Mouse (Mus musculus) embryo, embryonic 10.5 days (tissue): ENCODE measurements at regions not wholly inside any gene's neighbourhood (a gene's known extent, or its start where the extent isn't known, plus 50 kb on each side); places are given as distances from the start of the nearest gene placed in this dataset.
"Not testable (repeated sequence)": the region's sequence is repeated elsewhere in the genome, so short reads cannot be mapped to it uniquely, and the experiment has no call there.

Experiments used
- DNase-seq: peaks from one replicate; pipeline ENCODE4 v3.0.0-alpha.2; 2015; ENCODE audit warnings: low spot score

DNA sequence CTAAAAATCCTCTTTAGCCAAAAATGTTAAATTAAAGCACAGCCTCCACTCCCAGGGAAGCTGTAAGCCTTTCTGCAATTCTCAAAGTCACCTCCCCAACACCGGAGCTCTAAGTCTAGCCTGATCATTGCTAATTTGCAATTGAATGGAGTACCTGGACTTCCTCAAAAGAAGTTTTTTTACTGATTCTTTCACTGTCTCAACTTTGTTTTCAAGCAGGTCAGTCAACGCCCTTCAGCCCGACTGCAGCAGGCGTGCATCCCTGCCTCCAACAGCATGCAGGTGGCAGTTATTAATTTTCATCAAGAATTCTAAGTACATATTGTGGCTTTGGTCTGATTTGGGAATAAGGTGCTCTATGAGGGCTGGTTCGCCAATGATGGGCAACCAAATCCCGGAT is 589.0 kb upstream of the Cadm2 start:
- not testable (repeated sequence) for DNase-seq

DNA sequence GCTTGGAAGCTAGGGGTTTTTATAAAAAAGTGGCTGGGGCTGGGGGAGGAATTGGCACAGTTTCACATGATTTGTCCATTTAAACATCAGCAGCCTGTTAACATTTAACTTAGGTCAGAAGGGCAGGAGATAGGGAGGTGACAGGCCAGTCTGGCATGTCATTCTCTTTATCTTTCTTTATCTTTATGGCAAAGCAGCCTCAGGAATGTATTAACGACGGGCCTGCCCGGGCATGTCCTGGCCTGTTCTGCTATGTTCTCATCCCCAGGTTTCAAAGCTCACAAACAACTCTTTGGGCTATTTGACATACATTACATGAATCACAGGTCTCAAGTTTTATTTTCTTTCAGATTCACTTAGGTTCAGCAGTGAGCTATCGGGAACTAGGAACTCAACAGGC is 584.2 kb upstream of the Cadm2 start:
- not testable (repeated sequence) for DNase-seq

DNA sequence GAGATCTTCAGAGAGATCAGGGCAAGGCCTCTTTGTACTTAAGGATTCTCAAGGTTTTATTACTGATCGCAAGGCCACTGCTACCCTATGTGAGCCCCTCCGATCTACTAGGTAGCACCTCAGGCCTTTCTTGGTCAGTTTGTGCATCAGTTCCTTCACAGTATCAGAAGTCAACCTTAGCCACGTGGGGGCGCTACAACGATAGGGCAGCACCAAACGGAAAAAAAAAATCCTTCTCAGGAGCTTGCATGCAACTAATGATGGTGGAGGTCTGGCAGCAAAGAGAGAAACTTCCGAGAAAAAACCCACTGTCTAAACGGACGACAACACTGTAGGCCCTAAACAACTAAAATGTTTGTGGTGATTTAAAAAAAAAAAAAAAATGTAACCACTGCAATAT is 543.9 kb upstream of the Cadm2 start:
- DNase-seq: peak; percentile 39

- no peak for DNase-seq
Measured at GRCm38 (mm10) chr16:68153541-68153940, 532.8 kb upstream of the Cadm2 start.
